Mouse (Mus musculus): ENCODE results near the gene Fgfr2. TPM values are rescaled to one million over a fixed set of nuclear protein-coding genes. Genes with fewer than 3 reads are reported as not detected.

Gene Fgfr2
- polyA plus RNA-seq, 1 experiment from 2014 or later: 33.9 TPM

- Histone ChIP-seq H3K27me3 (peaks cover 3% of the 10 kb centered on the region; the same call in 1 of the 2 replicates), H3K9ac (no peak overlapping the region), H3K36me3 (no peaks in the 10 kb centered on the region), H3K4me1 (replicated peaks) (no peaks in the 10 kb centered on the region), H3K27ac (no peak overlapping the region), H3K4me2 (no peak overlapping the region), H3K4me3 (no peak overlapping the region), H3K9me3 (no peaks in the 10 kb centered on the region)
- 61% methylated on average over 5 of the region's 5 CpGs for WGBS
- ATAC-seq (ENCODE audit: low FRiP score): no peak
These were observed 533.5 kb downstream of the Fgfr2 start for GRCm38 (mm10) chr7:132589610-132590009.

- H3K4me2 ChIP-seq: no peak overlapping the region
- no peaks in the 10 kb centered on the region for H3K36me3 ChIP-seq
- no peaks in the 10 kb centered on the region for H3K9me3 ChIP-seq
- no peak overlapping the region for H3K4me3 ChIP-seq
- no peak overlapping the region for H3K27ac ChIP-seq
- H3K27me3 ChIP-seq: peaks cover 3% of the 10 kb centered on the region; the same call in 1 of the 2 replicates
- no peaks in the 10 kb centered on the region for H3K4me1 ChIP-seq (replicated peaks)
- no peak for ATAC-seq (ENCODE audit: low FRiP score)
- 71% methylated on average over 5 of the region's 5 CpGs for WGBS
- no peak overlapping the region for H3K9ac ChIP-seq
These were observed 536.0 kb downstream of the Fgfr2 start for GRCm38 (mm10) chr7:132587167-132587566.

DNA sequence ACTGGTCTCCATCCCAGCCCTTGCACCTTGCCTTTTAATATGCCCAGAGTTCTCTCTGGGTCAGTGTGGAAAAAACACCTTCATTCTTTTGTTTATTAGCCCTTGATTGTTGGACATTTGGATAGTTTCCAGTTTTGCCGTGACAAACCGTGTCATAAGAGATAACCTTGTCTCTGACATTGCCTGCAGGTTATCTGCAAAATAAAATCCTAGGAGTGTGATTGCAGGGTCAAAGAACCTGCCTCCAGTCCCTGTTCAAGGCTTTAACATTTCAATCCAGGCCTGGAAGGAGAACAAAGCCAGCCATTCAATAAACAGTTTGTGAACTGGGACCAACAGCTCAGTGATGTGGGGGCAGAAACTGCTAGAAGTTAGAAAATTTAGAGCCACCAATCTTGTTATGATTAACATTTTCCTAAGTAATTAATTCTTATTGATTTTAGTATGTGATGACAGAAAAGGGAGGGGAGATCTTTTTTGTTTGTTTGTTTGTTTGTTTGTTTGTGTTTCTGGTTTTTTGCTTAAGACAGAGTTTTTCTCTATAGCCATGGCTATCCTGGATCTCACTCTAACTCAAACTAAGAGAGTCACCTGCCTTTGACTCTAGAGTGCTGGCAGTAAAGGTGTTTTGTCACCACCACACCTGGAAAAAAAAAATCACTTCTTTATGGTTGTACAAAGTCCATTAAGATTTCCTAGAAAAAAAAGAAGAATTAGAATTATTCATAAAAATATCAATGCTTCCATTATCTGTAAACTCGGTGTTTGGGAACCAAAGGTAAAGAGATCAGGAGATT lies 537.3 kb downstream of the Fgfr2 start:
- H3K27ac ChIP-seq: no peak overlapping the region
- no peak overlapping the region for H3K4me3 ChIP-seq
- H3K4me1 ChIP-seq (replicated peaks): no peaks in the 10 kb centered on the region
- no peaks in the 10 kb centered on the region for H3K9me3 ChIP-seq
- 72% methylated on average over 3 of the region's 3 CpGs for WGBS
- no peak overlapping the region for H3K9ac ChIP-seq
- no peaks in the 10 kb centered on the region for H3K36me3 ChIP-seq
- H3K4me2 ChIP-seq: no peak overlapping the region
- peaks cover 3% of the 10 kb centered on the region; the same call in 1 of the 2 replicates for H3K27me3 ChIP-seq
- no peak for ATAC-seq (ENCODE audit: low FRiP score)

- no peaks in the 10 kb centered on the region; the same call in 1 of the 2 replicates for H3K4me1 ChIP-seq (replicated peaks)
- no peaks in the 10 kb centered on the region for H3K9me3 ChIP-seq
These were observed 541.7 kb downstream of the Fgfr2 start for GRCm38 (mm10) chr7:132581441-132581840.

GRCm38 (mm10) chr7:132580511-132580910 lies 542.6 kb downstream of the Fgfr2 start:
- Histone ChIP-seq H3K4me2 (no peak overlapping the region), H3K27ac (no peak overlapping the region), H3K27me3 (peaks cover 19% of the 10 kb centered on the region), H3K4me3 (no peak overlapping the region), H3K9me3 (no peaks in the 10 kb centered on the region), H3K9ac (no peak overlapping the region), H3K36me3 (no peaks in the 10 kb centered on the region), H3K4me1 (replicated peaks) (peaks cover 2% of the 10 kb centered on the region)
- no peak for ATAC-seq (ENCODE audit: low FRiP score)
- 82% methylated on average over 6 of the region's 6 CpGs for WGBS

More at GRCm38 (mm10) chr7:132581441-132581840, 541.7 kb downstream of the Fgfr2 start:
- peaks cover 19% of the 10 kb centered on the region for H3K27me3 ChIP-seq
- H3K9ac ChIP-seq: no peak overlapping the region
- no peak for ATAC-seq (ENCODE audit: low FRiP score)
- no peaks in the 10 kb centered on the region for H3K36me3 ChIP-seq
- H3K4me2 ChIP-seq: no peak overlapping the region
- H3K4me3 ChIP-seq: no peak overlapping the region
- WGBS: 88% methylated on average over 2 of the region's 2 CpGs
- no peak overlapping the region for H3K27ac ChIP-seq

DNA sequence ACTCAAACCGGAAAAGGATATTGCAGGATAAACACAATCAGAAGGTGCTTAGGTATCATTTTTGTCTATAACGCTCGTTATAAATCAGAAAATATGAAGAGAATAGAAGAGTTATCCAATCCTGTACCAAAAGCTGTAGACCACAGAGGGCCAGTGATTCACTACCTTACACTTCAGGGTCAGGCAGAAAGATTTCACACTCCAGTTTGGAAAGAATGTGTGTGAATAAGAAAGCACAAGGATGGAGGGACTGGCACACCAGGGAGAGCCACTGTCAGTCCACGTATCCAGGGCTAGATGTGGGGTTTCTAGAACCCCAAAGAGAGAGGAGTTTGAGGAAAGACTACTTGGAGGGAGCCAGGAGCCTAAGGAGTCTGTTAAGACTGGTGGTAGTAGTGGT lies 546.3 kb downstream of the Fgfr2 start:
- H3K27me3 ChIP-seq: peaks cover 19% of the 10 kb centered on the region
- ATAC-seq (ENCODE audit: low FRiP score): no peak
- no peaks in the 10 kb centered on the region for H3K9me3 ChIP-seq
- H3K4me3 ChIP-seq: no peak overlapping the region
- no peak overlapping the region for H3K9ac ChIP-seq
- no peaks in the 10 kb centered on the region for H3K36me3 ChIP-seq
- H3K27ac ChIP-seq: no peak overlapping the region
- peak overlapping the region; percentile 75 for H3K4me2 ChIP-seq
- WGBS: 60% methylated on average over 4 of the region's 4 CpGs
- peaks cover 18% of the 10 kb centered on the region for H3K4me1 ChIP-seq (replicated peaks)

DNA sequence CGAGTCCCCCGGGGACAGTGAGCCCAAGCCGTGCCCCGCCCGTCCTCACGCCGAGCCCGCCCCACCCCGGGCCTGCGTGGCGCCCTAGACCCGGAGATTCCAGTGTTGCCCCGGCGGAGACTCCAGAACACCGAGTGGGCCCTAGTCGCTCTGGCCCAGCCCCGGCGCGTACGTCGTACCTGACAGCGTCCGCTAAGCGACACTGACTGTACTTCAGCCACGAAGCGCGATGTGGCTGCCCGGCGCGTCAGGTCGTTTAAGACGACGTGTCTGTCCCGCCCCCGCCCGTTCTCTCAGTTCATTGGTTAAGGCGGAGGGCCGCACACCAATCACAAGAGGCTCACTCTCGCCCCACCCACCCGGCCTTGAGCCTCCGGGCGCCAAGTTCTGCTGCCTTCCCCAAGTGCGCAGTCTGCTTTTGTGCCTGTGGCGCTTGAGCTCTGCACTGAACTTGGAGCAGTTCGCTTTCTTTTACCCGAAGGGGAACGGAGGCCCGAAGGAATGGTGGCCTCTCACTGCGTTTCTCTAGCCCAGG lies 547.0 kb downstream of the Fgfr2 start, which contains the start of gene Oat:
Gene Oat, minus strand, starts transcription at position 283 of the 535 bp plus-strand sequence.
- Histone ChIP-seq H3K4me3 (peak within 1 kb of the TSS; percentile 67), H3K9me3 (no peaks in the 10 kb centered on the region), H3K4me2 (peak within 1 kb of the TSS; percentile 75), H3K27me3 (peaks cover 19% of the 10 kb centered on the region), H3K9ac (peak within 1 kb of the TSS; percentile 73), H3K27ac (peak within 1 kb of the TSS; percentile 91), H3K4me1 (replicated peaks) (peaks cover 18% of the 10 kb centered on the region), H3K36me3 (no peaks in the 10 kb centered on the region)
- 1% methylated on average over 49 of the region's 49 CpGs for WGBS
- ATAC-seq (ENCODE audit: low FRiP score): peak; percentile 97

DNA sequence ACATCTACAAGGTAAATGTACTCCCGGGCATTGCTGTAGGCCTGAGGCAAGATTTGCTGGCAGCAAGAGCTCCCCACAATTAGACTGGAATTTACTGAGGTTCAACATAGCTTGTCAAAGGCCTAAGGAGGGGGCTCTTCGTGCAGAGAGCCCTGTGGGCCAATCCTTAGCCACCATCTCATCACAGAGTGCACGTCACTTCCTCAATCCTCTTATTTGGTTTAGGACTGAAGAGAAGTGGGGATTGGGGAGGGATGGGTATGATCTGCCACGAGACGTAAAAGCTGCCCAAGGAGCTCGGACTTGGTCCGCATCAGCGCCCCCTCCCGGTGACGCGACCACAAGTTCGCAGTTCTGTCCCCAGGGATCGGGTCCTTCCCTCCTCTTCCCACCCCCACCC lies 547.5 kb downstream of the Fgfr2 start:
- Histone ChIP-seq H3K27me3 (peaks cover 19% of the 10 kb centered on the region), H3K4me3 (peak overlapping the region; percentile 67), H3K36me3 (no peaks in the 10 kb centered on the region), H3K4me1 (replicated peaks) (peaks cover 18% of the 10 kb centered on the region), H3K4me2 (peak overlapping the region; percentile 75), H3K9ac (peak overlapping the region; percentile 73), H3K9me3 (no peaks in the 10 kb centered on the region), H3K27ac (peak overlapping the region; percentile 91)
- under 1% methylated on average over 13 of the region's 13 CpGs for WGBS
- ATAC-seq (ENCODE audit: low FRiP score): peak; percentile 92

DNA sequence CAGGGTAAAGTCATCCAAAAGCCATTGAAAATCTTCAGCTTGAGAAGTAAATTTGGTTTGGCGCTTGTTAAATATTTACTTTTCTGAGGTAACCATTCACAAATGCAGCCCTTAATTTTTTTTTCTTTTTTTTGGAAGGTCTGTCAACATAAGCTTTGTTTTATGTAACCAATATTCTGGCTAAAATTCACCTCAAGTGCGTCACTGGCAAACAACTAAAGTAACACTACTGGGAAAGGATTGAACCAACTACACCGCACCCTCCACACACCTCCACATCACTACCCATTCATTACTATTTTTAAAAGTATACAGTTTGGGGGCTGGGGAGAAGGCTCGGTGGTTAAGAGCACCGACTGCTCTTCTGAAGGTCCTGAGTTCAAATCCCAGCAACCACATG lies 548.5 kb downstream of the Fgfr2 start:
- Histone ChIP-seq H3K4me3 (no peak overlapping the region), H3K36me3 (no peaks in the 10 kb centered on the region), H3K4me2 (no peak overlapping the region), H3K9ac (no peak overlapping the region), H3K4me1 (replicated peaks) (peaks cover 25% of the 10 kb centered on the region), H3K27ac (no peak overlapping the region), H3K9me3 (no peaks in the 10 kb centered on the region), H3K27me3 (peaks cover 19% of the 10 kb centered on the region)
- no peak for ATAC-seq (ENCODE audit: low FRiP score)
- 92% methylated on average over 5 of the region's 5 CpGs for WGBS

GRCm38 (mm10) chr7:132573205-132573604 lies 549.9 kb downstream of the Fgfr2 start:
- Histone ChIP-seq H3K9ac (no peak overlapping the region), H3K27me3 (peaks cover 9% of the 10 kb centered on the region), H3K4me3 (no peak overlapping the region), H3K9me3 (no peaks in the 10 kb centered on the region), H3K4me2 (peak overlapping the region; percentile 13; the same call in 1 of the 2 replicates), H3K4me1 (replicated peaks) (peaks cover 25% of the 10 kb centered on the region), H3K36me3 (peaks cover 4% of the 10 kb centered on the region; the same call in 1 of the 2 replicates), H3K27ac (peak overlapping the region; percentile 71)
- ATAC-seq (ENCODE audit: low FRiP score): no peak
- WGBS: 32% methylated on average over 6 of the region's 6 CpGs

GRCm38 (mm10) chr7:132572738-132573137 lies 550.4 kb downstream of the Fgfr2 start:
- H3K9me3 ChIP-seq: no peaks in the 10 kb centered on the region
- H3K4me1 ChIP-seq (replicated peaks): peaks cover 25% of the 10 kb centered on the region
- peaks cover 9% of the 10 kb centered on the region for H3K27me3 ChIP-seq
- H3K27ac ChIP-seq: peak overlapping the region; percentile 58
- peak overlapping the region; percentile 13 for H3K4me2 ChIP-seq
- ATAC-seq (ENCODE audit: low FRiP score): no peak
- peaks cover 4% of the 10 kb centered on the region; the same call in 1 of the 2 replicates for H3K36me3 ChIP-seq
- no peak overlapping the region for H3K4me3 ChIP-seq
- no peak overlapping the region for H3K9ac ChIP-seq
- 73% methylated on average over 3 of the region's 3 CpGs for WGBS

DNA sequence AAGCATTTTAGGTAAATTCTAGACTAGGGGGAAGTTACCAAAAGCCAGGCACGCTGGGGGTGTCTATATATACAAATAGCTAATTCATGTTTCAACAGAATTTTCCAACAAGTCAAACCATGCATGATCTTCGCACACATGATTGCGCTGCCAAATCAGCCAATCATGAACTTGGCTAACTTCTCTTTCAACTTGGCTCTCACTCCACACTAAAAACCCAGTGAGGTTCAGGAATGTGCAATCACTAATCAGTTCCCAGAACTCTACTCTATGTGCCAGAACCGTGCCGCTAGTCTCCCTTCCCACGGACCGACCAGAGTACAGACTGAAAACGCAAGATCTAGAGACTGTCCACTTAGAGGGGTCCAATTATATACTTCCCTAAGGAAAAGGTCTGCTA lies 551.7 kb downstream of the Fgfr2 start:
- no peak overlapping the region for H3K4me3 ChIP-seq
- H3K27me3 ChIP-seq: no peaks in the 10 kb centered on the region
- H3K4me2 ChIP-seq: no peak overlapping the region
- H3K36me3 ChIP-seq: peaks cover 4% of the 10 kb centered on the region; the same call in 1 of the 2 replicates
- H3K9me3 ChIP-seq: no peaks in the 10 kb centered on the region
- ATAC-seq (ENCODE audit: low FRiP score): no peak
- WGBS: 88% methylated on average over 8 of the region's 8 CpGs
- peaks cover 25% of the 10 kb centered on the region for H3K4me1 ChIP-seq (replicated peaks)
- no peak overlapping the region for H3K9ac ChIP-seq
- H3K27ac ChIP-seq: no peak overlapping the region
